Mouse (Mus musculus) cerebellum, adult 2 months (tissue): Measurements from ENCODE around the gene Mapkapk5.

Experiments
- CTCF ChIP-seq: fragments of 200-500 bp; IDR thresholded peaks from 2 replicates; pipeline ENCODE4 v1.5.1; 2011; ENCODE audit warnings: low read depth, mild to moderate bottlenecking, control low read depth, low read length, moderate library complexity, borderline replicate concordance; ENCODE audit not compliant: insufficient read depth
- POLR2A ChIP-seq: fragments of 200-500 bp; IDR thresholded peaks from 2 replicates; pipeline ENCODE4 v1.6.1; 2011; ENCODE audit warnings: low read length, control low read depth, borderline replicate concordance; ENCODE audit not compliant: insufficient read depth

- TF ChIP-seq CTCF = no peak
- TF ChIP-seq POLR2A = no peak
Observed at GRCm38 (mm10) chr5:121536921-121537555, 8.7 kb downstream of the Mapkapk5 start.
